Mouse (Mus musculus) adrenal gland, postnatal 36 days (tissue): ENCODE results near the gene Prrt3. TPM values are rescaled to one million over a fixed set of nuclear protein-coding genes. Genes with fewer than 3 reads are reported as not detected.

Experiments used
- DNase-seq, 2 experiments: peaks; one replicate each; pipeline ENCODE4 v3.0.0; 2021; ENCODE audit warnings: mixed read lengths in 1 of 2
- microRNA-seq: library from miRNA; unstranded; fragments of <30 nt; microRNA quantifications from one replicate; pipeline ENCODE4 v1.2.0, GENCODE M21; 2021
- total RNA-seq, 2 experiments: library from RNA; stranded (reverse); gene quantifications; 2 replicates each; pipeline ENCODE4 v1.2.3; 2021

Gene Prrt3
- total RNA-seq, 2 experiments from 2014 or later = 0.17 to 0.26 TPM

GRCm38 (mm10) chr6:113444207-113444965 lies 57.3 kb downstream of the Prrt3 start:
- DNase-seq = no peak

Small RNAs within 50 kb of the gene (microRNA-seq; reads per million reads assigned to microRNA genes)
- gene Gm23365 = not detected

Other genes starting within 250 kb of the Prrt3 start
- gene Cpne9, start 219.6 kb downstream of the Prrt3 start, total RNA-seq = 1 to 10 TPM; 1.1 TPM
- gene Brpf1, start 194.8 kb downstream of the Prrt3 start, total RNA-seq = 10 to 100 TPM; 25.2 to 27.2 TPM
- 10 to 100 TPM; 14.0 to 15.4 TPM for gene Ogg1, start 175.0 kb downstream of the Prrt3 start, total RNA-seq
- 10 to 100 TPM; 46.4 to 53.9 TPM for gene Camk1, start 157.9 kb downstream of the Prrt3 start, total RNA-seq
- gene Tada3, start 124.0 kb downstream of the Prrt3 start, total RNA-seq = 10 to 100 TPM; 36.3 to 43.8 TPM
- 100 to 1,000 TPM; 193 to 213 TPM for gene Arpc4, start 123.8 kb downstream of the Prrt3 start, total RNA-seq
- 1 to 10 TPM; 2.2 to 3.6 TPM for gene Ttll3, start 112.7 kb downstream of the Prrt3 start, total RNA-seq
- gene Rpusd3, start 82.6 kb downstream of the Prrt3 start, total RNA-seq = 1 to 10 TPM; 4.6 to 7.2 TPM
- gene Cidec, start 66.2 kb downstream of the Prrt3 start, total RNA-seq = 100 to 1,000 TPM; 344 to 362 TPM
- 10 to 100 TPM; 45.0 to 50.6 TPM for gene Jagn1, start 59.4 kb downstream of the Prrt3 start, total RNA-seq
- under 1 TPM; 0.50 to 0.76 TPM for gene Il17re, start 43.4 kb downstream of the Prrt3 start, total RNA-seq
- gene Il17rc, start 30.5 kb downstream of the Prrt3 start, total RNA-seq = 10 to 100 TPM; 18.1 to 19.5 TPM
- 10 to 100 TPM; 55.9 to 58.0 TPM for gene Creld1, start 18.6 kb downstream of the Prrt3 start, total RNA-seq
- 100 to 1,000 TPM in 1 of 2 experiments, 10 to 100 TPM in 1; 96.2 to 122 TPM for gene Emc3, start 29.7 kb upstream of the Prrt3 start, total RNA-seq
- 1 to 10 TPM in 1 of 2 experiments, under 1 TPM in 1; 0.83 to 1.5 TPM for gene Fancd2, start 29.8 kb upstream of the Prrt3 start, total RNA-seq
- gene Fancd2os, start 98.8 kb upstream of the Prrt3 start, total RNA-seq = under 1 TPM in 1 of 2 experiments, not detected in 1; 0.40 TPM
- 100 to 1,000 TPM; 164 to 225 TPM for gene Brk1, start 102.8 kb upstream of the Prrt3 start, total RNA-seq
- gene Vhl, start 122.0 kb upstream of the Prrt3 start, total RNA-seq = 10 to 100 TPM; 27.1 to 32.8 TPM
- gene Irak2, start 136.5 kb upstream of the Prrt3 start, total RNA-seq = 10 to 100 TPM; 17.8 to 21.9 TPM
- gene Tatdn2, start 195.1 kb upstream of the Prrt3 start, total RNA-seq = 10 to 100 TPM; 58.0 to 60.5 TPM
- gene Ghrl, start 217.9 kb upstream of the Prrt3 start, total RNA-seq = not detected
- 100 to 1,000 TPM; 116 to 130 TPM for gene Sec13, start 238.8 kb upstream of the Prrt3 start, total RNA-seq